23 mouse cellular contexts compared by ENCODE assay signal in the genomic region with DNA sequence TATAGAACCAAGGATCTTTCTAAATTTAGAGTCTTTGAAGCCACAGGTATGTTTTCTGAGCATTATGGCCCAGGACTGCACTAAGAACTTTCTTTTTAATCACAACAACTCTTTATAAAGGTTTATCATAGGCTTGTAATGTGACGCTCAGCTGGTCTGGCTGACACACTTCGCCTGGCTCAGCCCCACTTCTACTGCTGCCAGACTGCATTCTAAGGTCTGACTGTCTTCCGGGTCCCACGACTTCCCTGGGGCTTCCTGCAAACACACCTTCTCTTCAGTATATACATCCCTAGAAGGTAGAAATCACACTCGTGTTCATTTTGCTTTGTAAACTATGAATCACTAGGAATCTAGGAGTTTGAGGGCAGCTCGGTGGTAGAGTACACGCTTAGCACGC. TPM values are rescaled to one million over a fixed set of nuclear protein-coding genes. Genes with fewer than 3 reads are reported as not detected.
A peak's percentile ranks its signal among the peaks of the same experiment; 100 is the strongest.
DNase-seq lines count a peak whose midpoint lies in the region; ATAC-seq and TF ChIP-seq lines count a peak whose summit lies in the region.
"Had no signal": no experiment of that assay in that cellular context is flagged by ENCODE, and none has a peak within 500 bp of the region (broad histone marks: within the 10 kb centered on the region; RNA-seq: fewer than 3 reads in every experiment).

No protein-coding gene starts in this region.

- H3K27ac ChIP-seq in heart, adult 2 months: peak overlapping the region; percentile 72
- peak overlapping the region; percentile 42 for H3K27ac ChIP-seq in left cerebral cortex, adult 2 months
- peak overlapping the region; percentile 15; the same call in 1 of the 2 replicates for H3K27ac ChIP-seq in heart, postnatal 0 days (ENCODE audit: low read depth)
- H3K27ac ChIP-seq in forebrain, embryonic 16.5 days (ENCODE audit: low read length): no peak overlapping the region
- H3K27ac ChIP-seq: embryonic facial prominence, embryonic 15.5 days; forebrain, embryonic 15.5 days; hindbrain, embryonic 14.5 days; limb, embryonic 12.5 days; liver, embryonic 14.5 days; macrophage; midbrain, embryonic 15.5 days; neural tube, embryonic 13.5 days had no signal

- H3K27me3 ChIP-seq in heart, adult 2 months (ENCODE audit: control insufficient read depth, insufficient read depth, low read length): no peaks in the 10 kb centered on the region
- H3K27me3 ChIP-seq in heart, postnatal 0 days (ENCODE audit: control insufficient read depth, insufficient read depth, low read length): no peaks in the 10 kb centered on the region
- no peaks in the 10 kb centered on the region for H3K27me3 ChIP-seq in forebrain, embryonic 16.5 days (replicated peaks; ENCODE audit: control insufficient read depth, insufficient read depth, low read length)
- H3K27me3 ChIP-seq: embryonic facial prominence, embryonic 15.5 days; forebrain, embryonic 15.5 days; limb, embryonic 12.5 days; midbrain, embryonic 15.5 days; neural tube, embryonic 13.5 days had no signal

- intact Hi-C loops in heart, adult 2 months (cut with DNase I): loop anchor here (2.0 kb wide), 1 partner anchor 20 kb away; no protein-coding TSS in a partner anchor
- intact Hi-C loops in left cerebral cortex, adult 2 months (cut with DNase I): no loop called here
- intact Hi-C loops in left cerebral cortex, postnatal 36 days (cut with DNase I): no loop called here

- H3K4me1 ChIP-seq in heart, adult 2 months (ENCODE audit: control insufficient read depth, insufficient read depth, low read length): peaks cover 11% of the 10 kb centered on the region
- H3K4me1 ChIP-seq in heart, postnatal 0 days (ENCODE audit: control insufficient read depth, insufficient read depth): peaks cover 8% of the 10 kb centered on the region; the same call in 1 of the 2 replicates
- H3K4me1 ChIP-seq in forebrain, embryonic 16.5 days (replicated peaks; ENCODE audit: control insufficient read depth, insufficient read depth, low read length): no peaks in the 10 kb centered on the region; the same call in none of the 2 replicates
- H3K4me1 ChIP-seq: embryonic facial prominence, embryonic 15.5 days; midbrain, embryonic 15.5 days had no signal

- no peak for TF ChIP-seq POLR2A in heart, adult 2 months (IDR thresholded peaks at IDR 0.05; ENCODE audit: insufficient read depth, low read depth, low read length)

- peak; percentile 11 to 24 for DNase-seq in adrenal gland, postnatal 36 days
- DNase-seq in adrenal gland, adult 8-10 months: no peak
- DNase-seq in heart, adult 2 months: peak in 1 of 2 experiments; percentile 29
- DNase-seq in heart, adult 9 months (ENCODE audit: low spot score in 2 of 2): no peak
- DNase-seq in left cerebral cortex, adult 2 months (ENCODE audit: extremely low spot score in 1 of 2, low spot score in 2 of 2): no peak
- no peak for DNase-seq in left cerebral cortex, postnatal 36 days (ENCODE audit: low spot score in 2 of 2)
- DNase-seq in heart, postnatal 0 days (ENCODE audit: low spot score): no peak
- DNase-seq: cerebellum, adult 18-20 months; cerebellum, postnatal 25 days; kidney, adult 8-10 months; kidney, postnatal 10 days; right cerebral cortex, postnatal 25 days; spleen, adult 18-20 months had no signal

- TF ChIP-seq EP300 in heart, adult 2 months (IDR thresholded peaks at IDR 0.05; ENCODE audit: insufficient read depth, low read depth, low read length): no peak
- TF ChIP-seq EP300 in heart, postnatal 0 days (IDR thresholded peaks at IDR 0.05; ENCODE audit: low read depth): no peak

- no peak for ATAC-seq in heart, postnatal 0 days (ENCODE audit: insufficient read depth, low read depth)
- no peak for ATAC-seq in forebrain, embryonic 16.5 days
- ATAC-seq: forebrain, embryonic 15.5 days; inflammation-experienced regulatory T-cells, adult 6 months; midbrain, embryonic 15.5 days had no signal

- H3K9ac ChIP-seq in heart, adult 2 months (ENCODE audit: low read depth, low read length): no peak overlapping the region
- no peak overlapping the region for H3K9ac ChIP-seq in heart, postnatal 0 days (replicated peaks; ENCODE audit: low read depth, low read length)
- H3K9ac ChIP-seq in forebrain, embryonic 16.5 days (replicated peaks; ENCODE audit: low read depth, low read length): no peak overlapping the region
- H3K9ac ChIP-seq: embryonic facial prominence, embryonic 15.5 days; forebrain, embryonic 15.5 days; hindbrain, embryonic 14.5 days; limb, embryonic 12.5 days; liver, embryonic 14.5 days; midbrain, embryonic 15.5 days; neural tube, embryonic 13.5 days had no signal

- no peak for TF ChIP-seq CTCF in heart, adult 2 months (IDR thresholded peaks at IDR 0.05)
- TF ChIP-seq CTCF in left cerebral cortex, adult 2 months (IDR thresholded peaks at IDR 0.05): no peak
- TF ChIP-seq CTCF in heart, postnatal 0 days (IDR thresholded peaks at IDR 0.05; ENCODE audit: low read depth): no peak

- H3K79me2 ChIP-seq in heart, adult 2 months (replicated peaks; ENCODE audit: control insufficient read depth, insufficient read depth, low read length): peaks cover 3% of the 10 kb centered on the region

- H3K4me3 ChIP-seq in heart, adult 2 months: no peak overlapping the region; the same call in 1 of the 2 replicates
- no peak overlapping the region for H3K4me3 ChIP-seq in left cerebral cortex, adult 2 months
- H3K4me3 ChIP-seq in heart, postnatal 0 days (ENCODE audit: low read depth, low read length): no peak overlapping the region
- no peak overlapping the region for H3K4me3 ChIP-seq in forebrain, embryonic 16.5 days (replicated peaks; ENCODE audit: low read length)
- H3K4me3 ChIP-seq: embryonic facial prominence, embryonic 15.5 days; forebrain, embryonic 15.5 days; limb, embryonic 12.5 days; midbrain, embryonic 15.5 days; neural tube, embryonic 13.5 days had no signal

- H3K4me2 ChIP-seq in heart, postnatal 0 days (ENCODE audit: low read depth, low read length): no peak overlapping the region
- no peak overlapping the region for H3K4me2 ChIP-seq in forebrain, embryonic 16.5 days (ENCODE audit: low read length)
- H3K4me2 ChIP-seq: embryonic facial prominence, embryonic 15.5 days; forebrain, embryonic 15.5 days; hindbrain, embryonic 14.5 days; limb, embryonic 12.5 days; midbrain, embryonic 15.5 days; neural tube, embryonic 13.5 days had no signal

- no peaks in the 10 kb centered on the region for H3K9me3 ChIP-seq in heart, postnatal 0 days (replicated peaks; ENCODE audit: control insufficient read depth, low read length)
- no peaks in the 10 kb centered on the region for H3K9me3 ChIP-seq in forebrain, embryonic 16.5 days (ENCODE audit: control insufficient read depth, low read length)
- H3K9me3 ChIP-seq: embryonic facial prominence, embryonic 15.5 days; forebrain, embryonic 15.5 days; limb, embryonic 12.5 days; midbrain, embryonic 15.5 days; neural tube, embryonic 13.5 days had no signal

- H3K36me3 ChIP-seq in heart, adult 2 months (ENCODE audit: control insufficient read depth, insufficient read depth, low read length): peaks cover 8% of the 10 kb centered on the region; the same call in 1 of the 2 replicates
- H3K36me3 ChIP-seq in heart, postnatal 0 days (replicated peaks; ENCODE audit: control insufficient read depth, insufficient read depth, low read length): no peaks in the 10 kb centered on the region
- H3K36me3 ChIP-seq in forebrain, embryonic 16.5 days (ENCODE audit: control insufficient read depth, insufficient read depth): no peaks in the 10 kb centered on the region
- H3K36me3 ChIP-seq: embryonic facial prominence, embryonic 15.5 days; forebrain, embryonic 15.5 days; limb, embryonic 12.5 days; midbrain, embryonic 15.5 days; neural tube, embryonic 13.5 days had no signal

- WGBS in heart, adult 2 months: 42% methylated on average over 8 of the region's 8 CpGs
- WGBS in heart, postnatal 0 days: 65% methylated on average over 8 of the region's 8 CpGs
- WGBS in forebrain, embryonic 16.5 days: 87% methylated on average over 8 of the region's 8 CpGs

RNA-seq across cellular contexts. Expression of gene Prkd3, which starts 26.2 kb away (rescaled TPM):
- 10 to 100 TPM; 26.0 to 32.2 TPM for total RNA-seq in adrenal gland, postnatal 36 days (2021)
- total RNA-seq in adrenal gland, adult 8-10 months (2022): 10 to 100 TPM; 26.2 to 34.8 (median 30.1) TPM
- 10 to 100 TPM; 16.3 to 16.6 TPM for total RNA-seq in heart, adult 2 months (2021)
- 6.9 and 12.2 TPM in 2 replicates for polyA plus RNA-seq in heart, adult 2 months (2012; rRNA removed)
- total RNA-seq in left cerebral cortex, adult 2 months (2021): 10 to 100 TPM in 1 of 2 experiments, 1 to 10 TPM in 1; 9.3 to 10.9 TPM
- total RNA-seq in left cerebral cortex, postnatal 36 days (2021): 10 to 100 TPM; 10.1 to 10.2 TPM
- 36.8 and 39.7 TPM in 2 replicates for total RNA-seq in heart, postnatal 0 days (2014; rRNA removed; ENCODE audit: low replicate concordance)
- polyA plus RNA-seq in heart, postnatal 0 days (2015; fragmentation: Nextera tagmentation; extraction: Ambion mirVana): 11.7 and 12.4 TPM in 2 replicates
- 27.0 and 36.6 TPM in 2 replicates for polyA plus RNA-seq in forebrain, embryonic 16.5 days (2015; fragmentation: Nextera tagmentation; extraction: Ambion mirVana)

RNA-seq across cellular contexts. Expression of gene Qpct, which starts 57.3 kb away (rescaled TPM):
- 1 to 10 TPM; 8.1 to 8.2 TPM for total RNA-seq in adrenal gland, postnatal 36 days (2021)
- 1 to 10 TPM; 6.3 to 9.1 (median 7.2) TPM for total RNA-seq in adrenal gland, adult 8-10 months (2022)
- total RNA-seq in heart, adult 2 months (2021): 1 to 10 TPM; 5.0 to 5.1 TPM
- polyA plus RNA-seq in heart, adult 2 months (2012; rRNA removed): 4.7 and 10.6 TPM in 2 replicates
- 10 to 100 TPM in 1 of 2 experiments, 1 to 10 TPM in 1; 9.1 to 11.5 TPM for total RNA-seq in left cerebral cortex, adult 2 months (2021)
- total RNA-seq in left cerebral cortex, postnatal 36 days (2021): 10 to 100 TPM in 1 of 2 experiments, 1 to 10 TPM in 1; 8.4 to 10.2 TPM
- total RNA-seq in heart, postnatal 0 days (2014; rRNA removed; ENCODE audit: low replicate concordance): 8.2 and 26.3 TPM in 2 replicates
- 21.2 TPM in 2 replicates for polyA plus RNA-seq in heart, postnatal 0 days (2015; fragmentation: Nextera tagmentation; extraction: Ambion mirVana)
- polyA plus RNA-seq in forebrain, embryonic 16.5 days (2015; fragmentation: Nextera tagmentation; extraction: Ambion mirVana): 13.4 and 13.5 TPM in 2 replicates

RNA-seq across cellular contexts. Expression of gene Ndufaf7, which starts 57.4 kb away (rescaled TPM):
- total RNA-seq in adrenal gland, postnatal 36 days (2021): 10 to 100 TPM; 37.0 to 44.1 TPM
- total RNA-seq in adrenal gland, adult 8-10 months (2022): 10 to 100 TPM; 39.9 to 51.8 (median 49.1) TPM
- 10 to 100 TPM; 48.2 to 48.4 TPM for total RNA-seq in heart, adult 2 months (2021)
- 12.6 and 29.1 TPM in 2 replicates for polyA plus RNA-seq in heart, adult 2 months (2012; rRNA removed)
- total RNA-seq in left cerebral cortex, adult 2 months (2021): 10 to 100 TPM; 56.2 to 60.6 TPM
- 10 to 100 TPM; 53.7 to 58.1 TPM for total RNA-seq in left cerebral cortex, postnatal 36 days (2021)
- 21.5 and 31.8 TPM in 2 replicates for total RNA-seq in heart, postnatal 0 days (2014; rRNA removed; ENCODE audit: low replicate concordance)
- polyA plus RNA-seq in heart, postnatal 0 days (2015; fragmentation: Nextera tagmentation; extraction: Ambion mirVana): 60.7 and 61.6 TPM in 2 replicates
- polyA plus RNA-seq in forebrain, embryonic 16.5 days (2015; fragmentation: Nextera tagmentation; extraction: Ambion mirVana): 67.7 and 68.9 TPM in 2 replicates

RNA-seq across cellular contexts. Expression of gene Cebpz, which starts 57.5 kb away (rescaled TPM):
- 10 to 100 TPM; 45.6 to 51.1 TPM for total RNA-seq in adrenal gland, postnatal 36 days (2021)
- 10 to 100 TPM; 43.0 to 49.1 (median 44.5) TPM for total RNA-seq in adrenal gland, adult 8-10 months (2022)
- total RNA-seq in heart, adult 2 months (2021): 10 to 100 TPM; 20.1 to 21.4 TPM
- 3.1 and 7.8 TPM in 2 replicates for polyA plus RNA-seq in heart, adult 2 months (2012; rRNA removed)
- total RNA-seq in left cerebral cortex, adult 2 months (2021): 10 to 100 TPM; 32.9 to 34.0 TPM
- total RNA-seq in left cerebral cortex, postnatal 36 days (2021): 10 to 100 TPM; 27.1 to 31.5 TPM
- 6.1 and 9.4 TPM in 2 replicates for total RNA-seq in heart, postnatal 0 days (2014; rRNA removed; ENCODE audit: low replicate concordance)
- polyA plus RNA-seq in heart, postnatal 0 days (2015; fragmentation: Nextera tagmentation; extraction: Ambion mirVana): 27.9 and 28.4 TPM in 2 replicates
- 50.5 and 58.2 TPM in 2 replicates for polyA plus RNA-seq in forebrain, embryonic 16.5 days (2015; fragmentation: Nextera tagmentation; extraction: Ambion mirVana)

Comparison
In these comparisons a context has a peak if more than half of its experiments do, and no peak if none do; other contexts are left out.
1. DNase-seq: peak in adrenal gland, postnatal 36 days (2 of 2); none in adrenal gland, adult 8-10 months (single experiment), heart, adult 9 months (0 of 2), left cerebral cortex, adult 2 months (0 of 2), left cerebral cortex, postnatal 36 days (0 of 2) and heart, postnatal 0 days (single experiment).